Mouse (Mus musculus): Measurements from ENCODE around the gene Kif13a.

The Kif13a gene

GRCm38 (mm10) chr13:46925671-46926070 lies 4.0 kb downstream of the Kif13a start:
- DNase-seq (ENCODE audit: low read depth, low spot score), result no peak

- DNase-seq (ENCODE audit: low read depth, low spot score), result no peak
These were observed 8.1 kb downstream of the Kif13a start for GRCm38 (mm10) chr13:46921559-46921958.

GRCm38 (mm10) chr13:46919797-46920196 lies 9.9 kb downstream of the Kif13a start:
- no peak for DNase-seq (ENCODE audit: low read depth, low spot score)

- DNase-seq (ENCODE audit: low read depth, low spot score), result no peak
These were observed 11.2 kb downstream of the Kif13a start for GRCm38 (mm10) chr13:46918509-46918908.

GRCm38 (mm10) chr13:46911960-46912359 lies 17.7 kb downstream of the Kif13a start:
- no peak for DNase-seq (ENCODE audit: low read depth, low spot score)

GRCm38 (mm10) chr13:46911018-46911419 lies 18.6 kb downstream of the Kif13a start:
- DNase-seq (ENCODE audit: low read depth, low spot score), result no peak

- DNase-seq (ENCODE audit: low read depth, low spot score), result no peak
These were observed 19.7 kb downstream of the Kif13a start for GRCm38 (mm10) chr13:46909946-46910345.

- DNase-seq (ENCODE audit: low read depth, low spot score), result no peak
These were observed 20.6 kb downstream of the Kif13a start for GRCm38 (mm10) chr13:46909005-46909565.

GRCm38 (mm10) chr13:46908387-46908786 lies 21.3 kb downstream of the Kif13a start:
- DNase-seq (ENCODE audit: low read depth, low spot score), result no peak

- DNase-seq (ENCODE audit: low read depth, low spot score), result no peak
These were observed 21.8 kb downstream of the Kif13a start for GRCm38 (mm10) chr13:46907861-46908260.

GRCm38 (mm10) chr13:46907115-46907514 lies 22.6 kb downstream of the Kif13a start:
- no peak for DNase-seq (ENCODE audit: low read depth, low spot score)

- no peak for DNase-seq (ENCODE audit: low read depth, low spot score)
These were observed 23.7 kb downstream of the Kif13a start for GRCm38 (mm10) chr13:46905971-46906370.

- DNase-seq (ENCODE audit: low read depth, low spot score), result no peak
These were observed 24.6 kb downstream of the Kif13a start for GRCm38 (mm10) chr13:46904982-46905621.

GRCm38 (mm10) chr13:46902568-46903255 lies 27.0 kb downstream of the Kif13a start:
- DNase-seq (ENCODE audit: low read depth, low spot score), result no peak

GRCm38 (mm10) chr13:46900870-46901555 lies 28.7 kb downstream of the Kif13a start:
- no peak for DNase-seq (ENCODE audit: low read depth, low spot score)

- no peak for DNase-seq (ENCODE audit: low read depth, low spot score)
These were observed 30.8 kb downstream of the Kif13a start for GRCm38 (mm10) chr13:46898837-46899236.

- no peak for DNase-seq (ENCODE audit: low read depth, low spot score)
These were observed 31.3 kb downstream of the Kif13a start for GRCm38 (mm10) chr13:46898411-46898810.

GRCm38 (mm10) chr13:46892380-46892779 lies 37.3 kb downstream of the Kif13a start:
- DNase-seq (ENCODE audit: low read depth, low spot score), result no peak

GRCm38 (mm10) chr13:46888150-46888683 lies 41.5 kb downstream of the Kif13a start:
- DNase-seq (ENCODE audit: low read depth, low spot score), result no peak

GRCm38 (mm10) chr13:46886497-46887261 lies 43.0 kb downstream of the Kif13a start:
- no peak for DNase-seq (ENCODE audit: low read depth, low spot score)

GRCm38 (mm10) chr13:46885759-46886060 lies 44.0 kb downstream of the Kif13a start:
- no peak for DNase-seq (ENCODE audit: low read depth, low spot score)

Measured in A20 (cell line).